Mouse (Mus musculus): ENCODE data around the gene Prkg2. TPM values are rescaled to one million over a fixed set of nuclear protein-coding genes. Genes with fewer than 3 reads are reported as not detected.
A peak's percentile ranks its signal among the peaks of the same experiment; 100 is the strongest.

The Prkg2 gene
- polyA plus RNA-seq, 1 experiment from 2014 or later, result 87.8 TPM

DNA sequence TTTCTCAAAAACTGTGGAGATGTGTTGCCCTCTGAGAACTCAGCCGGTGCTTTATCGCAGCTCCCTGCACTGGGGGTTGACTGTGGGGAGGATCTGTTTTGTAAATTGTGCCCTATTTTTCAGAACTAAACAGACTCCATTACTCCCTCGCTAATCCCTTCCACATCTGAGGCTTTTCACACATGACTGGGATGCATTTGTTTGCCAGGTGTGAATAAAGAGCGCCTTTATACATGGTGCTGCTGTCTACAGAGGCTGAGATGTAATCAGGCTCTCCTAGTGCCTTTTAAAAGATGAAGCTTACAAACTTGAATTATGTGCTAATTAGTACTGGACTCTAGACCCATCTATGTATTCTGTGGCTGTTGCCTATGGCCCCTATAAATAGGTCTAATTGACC is 50.7 kb downstream of the Prkg2 start:
- Histone ChIP-seq H3K27ac (ENCODE audit: low read depth, low read length) (no peak overlapping the region), H3K4me3 (ENCODE audit: low read depth, low read length) (no peak overlapping the region), H3K4me1 (replicated peaks; ENCODE audit: control insufficient read depth, insufficient read depth, low read length) (no peaks in the 10 kb centered on the region), H3K4me2 (replicated peaks; ENCODE audit: low read depth) (no peak overlapping the region), H3K36me3 (ENCODE audit: control insufficient read depth, insufficient read depth) (no peaks in the 10 kb centered on the region), H3K9me3 (ENCODE audit: control insufficient read depth) (no peaks in the 10 kb centered on the region), H3K9ac (ENCODE audit: low read depth, low read length) (no peak overlapping the region), H3K27me3 (replicated peaks; ENCODE audit: control insufficient read depth, insufficient read depth, low read length) (no peaks in the 10 kb centered on the region)
- no peak for TF ChIP-seq CTCF (IDR thresholded peaks at IDR 0.05; ENCODE audit: low read depth)
- WGBS, result 45% methylated on average over 4 of the region's 4 CpGs
- 0 out of 2 replicates have a peak, but pooled peaks have one; percentile 11 for ATAC-seq

DNA sequence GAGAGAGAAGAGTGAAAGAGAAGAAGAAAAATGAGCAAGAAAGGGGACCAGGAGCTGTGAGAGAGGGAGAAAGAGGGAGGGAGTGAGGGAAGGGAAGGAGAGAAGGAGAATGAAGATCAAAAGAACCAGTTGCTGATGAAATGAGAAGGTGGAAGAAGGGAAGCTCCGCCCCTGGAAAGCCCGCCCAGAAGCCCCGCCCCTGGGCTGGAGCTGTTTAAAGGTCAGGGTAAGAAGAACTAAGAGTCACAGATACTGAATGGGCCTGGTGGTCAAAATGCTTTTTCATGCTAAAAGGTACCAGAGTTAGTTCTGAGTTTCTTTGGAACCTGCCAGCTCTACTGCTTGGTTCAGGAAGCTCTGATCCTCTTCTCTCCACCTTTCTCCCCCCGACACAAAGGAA is 51.1 kb downstream of the Prkg2 start:
- no peak for TF ChIP-seq CTCF (IDR thresholded peaks at IDR 0.05; ENCODE audit: low read depth)

DNA sequence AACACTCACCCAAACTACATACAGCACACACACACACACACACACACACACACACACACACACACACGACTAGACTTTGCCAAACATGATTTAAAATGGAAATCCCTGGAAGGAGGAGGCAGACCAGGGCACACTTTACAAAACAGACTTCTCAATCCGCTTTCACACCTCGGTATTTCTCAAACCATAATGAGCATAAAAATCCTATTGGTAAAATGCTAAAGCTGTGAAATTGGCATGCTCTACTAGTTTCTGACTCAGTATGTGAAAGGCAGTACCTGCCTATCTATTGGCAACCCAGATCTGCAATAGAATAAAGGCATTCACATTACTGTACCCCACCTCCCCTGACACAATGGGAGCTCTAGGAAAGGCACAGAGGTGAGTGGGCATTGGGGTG is 52.1 kb downstream of the Prkg2 start:
- H3K27ac ChIP-seq (ENCODE audit: low read depth, low read length), result no peak overlapping the region
- ATAC-seq, result no peak
- H3K4me1 ChIP-seq (replicated peaks; ENCODE audit: control insufficient read depth, insufficient read depth, low read length), result no peaks in the 10 kb centered on the region; the same call in 1 of the 2 replicates
- no peak for TF ChIP-seq CTCF (IDR thresholded peaks at IDR 0.05; ENCODE audit: low read depth)
- no peaks in the 10 kb centered on the region for H3K27me3 ChIP-seq (replicated peaks; ENCODE audit: control insufficient read depth, insufficient read depth, low read length)
- 91% methylated on average over 3 of the region's 3 CpGs for WGBS
- no peaks in the 10 kb centered on the region for H3K36me3 ChIP-seq (ENCODE audit: control insufficient read depth, insufficient read depth)
- no peak overlapping the region for H3K9ac ChIP-seq (ENCODE audit: low read depth, low read length)
- H3K9me3 ChIP-seq (ENCODE audit: control insufficient read depth), result no peaks in the 10 kb centered on the region
- H3K4me2 ChIP-seq (replicated peaks; ENCODE audit: low read depth), result no peak overlapping the region
- H3K4me3 ChIP-seq (ENCODE audit: low read depth, low read length), result no peak overlapping the region

More for the DNA sequence above, 51.1 kb downstream of the Prkg2 start:
- no peak overlapping the region for H3K9ac ChIP-seq (ENCODE audit: low read depth, low read length)
- no peak for ATAC-seq
- H3K27me3 ChIP-seq (replicated peaks; ENCODE audit: control insufficient read depth, insufficient read depth, low read length), result no peaks in the 10 kb centered on the region
- no peaks in the 10 kb centered on the region for H3K9me3 ChIP-seq (ENCODE audit: control insufficient read depth)
- peak overlapping the region; percentile 28; the same call in 1 of the 2 replicates for H3K27ac ChIP-seq (ENCODE audit: low read depth, low read length)
- no peaks in the 10 kb centered on the region; the same call in 1 of the 2 replicates for H3K4me1 ChIP-seq (replicated peaks; ENCODE audit: control insufficient read depth, insufficient read depth, low read length)
- no peak overlapping the region for H3K4me3 ChIP-seq (ENCODE audit: low read depth, low read length)
- WGBS, result 20% methylated on average over 4 of the region's 4 CpGs
- no peak overlapping the region for H3K4me2 ChIP-seq (replicated peaks; ENCODE audit: low read depth)
- no peaks in the 10 kb centered on the region for H3K36me3 ChIP-seq (ENCODE audit: control insufficient read depth, insufficient read depth)

DNA sequence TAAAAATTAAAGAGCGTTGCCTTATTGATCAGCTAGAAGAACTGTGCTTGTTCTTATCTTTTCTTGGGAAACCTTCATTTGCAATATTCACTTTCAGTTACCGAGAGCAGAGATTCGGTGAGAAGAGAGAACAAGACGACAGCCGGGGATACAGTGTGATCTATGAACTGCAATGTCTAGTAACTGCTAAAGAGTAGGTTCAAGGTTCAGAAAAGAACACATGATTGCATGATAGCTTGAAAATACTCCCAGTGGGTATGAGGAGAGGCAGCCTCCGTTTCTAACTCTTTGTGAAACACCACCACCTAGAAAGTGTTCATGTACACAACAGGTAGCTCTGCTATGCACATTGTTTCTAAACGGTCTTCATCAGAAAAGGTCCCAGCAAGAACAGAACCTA is 55.8 kb downstream of the Prkg2 start:
- no peaks in the 10 kb centered on the region; the same call in 1 of the 2 replicates for H3K4me1 ChIP-seq (replicated peaks; ENCODE audit: control insufficient read depth, insufficient read depth, low read length)
- 34% methylated on average over 7 of the region's 7 CpGs for WGBS
- H3K27ac ChIP-seq (ENCODE audit: low read depth, low read length), result peak overlapping the region; percentile 42
- 0 out of 2 replicates have a peak, but pooled peaks cover 4% of the 10 kb centered on the region for H3K36me3 ChIP-seq (ENCODE audit: control insufficient read depth, insufficient read depth)
- no peak overlapping the region for H3K4me2 ChIP-seq (replicated peaks; ENCODE audit: low read depth)
- peak; percentile 89 for ATAC-seq
- TF ChIP-seq CTCF (IDR thresholded peaks at IDR 0.05; ENCODE audit: low read depth), result no peak
- no peak overlapping the region for H3K9ac ChIP-seq (ENCODE audit: low read depth, low read length)
- no peaks in the 10 kb centered on the region for H3K9me3 ChIP-seq (ENCODE audit: control insufficient read depth)
- H3K4me3 ChIP-seq (ENCODE audit: low read depth, low read length), result no peak overlapping the region
- H3K27me3 ChIP-seq (replicated peaks; ENCODE audit: control insufficient read depth, insufficient read depth, low read length), result no peaks in the 10 kb centered on the region

DNA sequence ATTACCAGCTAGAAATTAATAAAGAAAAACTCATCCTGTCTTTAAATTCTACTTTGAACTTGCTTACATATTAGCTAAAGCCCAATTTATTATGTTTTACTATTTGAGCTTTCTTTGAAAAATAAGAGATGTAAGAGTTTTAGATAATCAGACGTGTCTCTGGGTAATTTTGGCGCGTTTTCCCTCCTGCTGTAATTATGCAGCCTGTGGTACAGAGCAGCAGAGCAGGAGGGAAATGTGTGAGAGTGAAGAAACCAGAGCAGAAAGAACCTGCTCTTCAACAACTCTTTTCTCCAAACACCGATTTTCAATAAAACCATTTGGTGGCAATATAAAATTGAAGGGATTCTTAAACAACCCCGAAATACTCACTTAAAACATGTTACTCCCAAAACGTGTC is 58.8 kb downstream of the Prkg2 start:
- 83% methylated on average over 6 of the region's 6 CpGs for WGBS
- no peaks in the 10 kb centered on the region for H3K9me3 ChIP-seq (ENCODE audit: control insufficient read depth)
- H3K27me3 ChIP-seq (replicated peaks; ENCODE audit: control insufficient read depth, insufficient read depth, low read length), result no peaks in the 10 kb centered on the region
- peaks cover 8% of the 10 kb centered on the region; the same call in 1 of the 2 replicates for H3K36me3 ChIP-seq (ENCODE audit: control insufficient read depth, insufficient read depth)
- H3K4me3 ChIP-seq (ENCODE audit: low read depth, low read length), result no peak overlapping the region
- no peak overlapping the region for H3K27ac ChIP-seq (ENCODE audit: low read depth, low read length)
- H3K9ac ChIP-seq (ENCODE audit: low read depth, low read length), result no peak overlapping the region
- ATAC-seq, result no peak
- H3K4me1 ChIP-seq (replicated peaks; ENCODE audit: control insufficient read depth, insufficient read depth, low read length), result no peaks in the 10 kb centered on the region; the same call in 1 of the 2 replicates
- no peak for TF ChIP-seq CTCF (IDR thresholded peaks at IDR 0.05; ENCODE audit: low read depth)
- no peak overlapping the region for H3K4me2 ChIP-seq (replicated peaks; ENCODE audit: low read depth)

DNA sequence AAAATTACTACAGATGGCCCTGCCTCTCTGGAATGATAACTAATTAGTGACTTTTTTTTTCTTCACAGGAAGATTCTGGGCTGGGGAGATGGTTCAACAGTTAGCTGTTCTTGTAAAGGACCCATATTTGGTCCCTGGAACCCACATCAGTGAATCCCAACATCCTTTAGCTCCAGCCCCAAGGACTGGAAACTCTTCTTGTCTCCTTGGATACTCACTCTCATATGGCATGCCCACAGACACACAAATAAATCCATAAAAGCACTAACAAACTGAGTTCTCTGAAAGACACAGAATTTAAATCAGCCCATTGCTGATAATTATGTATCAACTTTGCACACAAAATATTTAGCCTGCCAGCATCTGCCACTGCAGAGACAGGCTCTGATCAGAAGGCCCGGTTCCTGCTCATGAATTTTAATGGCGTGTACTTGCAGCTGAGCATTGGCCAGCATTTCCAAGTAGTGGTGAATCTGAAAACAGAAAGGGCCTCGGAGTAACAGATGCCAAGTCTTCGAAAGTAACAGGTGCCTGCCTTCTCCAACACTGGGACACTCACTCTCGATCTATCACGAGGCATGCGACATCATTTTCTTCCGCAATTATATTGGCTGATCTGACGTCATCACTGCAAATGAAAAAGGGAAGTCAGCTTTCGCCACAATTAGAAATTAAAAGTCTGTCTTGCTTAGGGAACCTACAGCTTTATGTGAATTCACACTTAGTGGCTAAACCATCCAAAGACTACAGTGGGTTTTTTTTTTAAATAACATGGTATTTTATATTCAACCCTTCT is 61.1 kb downstream of the Prkg2 start:
- WGBS, result 89% methylated on average over 10 of the region's 10 CpGs
- TF ChIP-seq CTCF (IDR thresholded peaks at IDR 0.05; ENCODE audit: low read depth), result no peak
- no peak for ATAC-seq

More for the DNA sequence above, 61.1 kb downstream of the Prkg2 start:
- H3K4me2 ChIP-seq (replicated peaks; ENCODE audit: low read depth), result no peak overlapping the region
- H3K36me3 ChIP-seq (ENCODE audit: control insufficient read depth, insufficient read depth), result peaks cover 13% of the 10 kb centered on the region; the same call in 1 of the 2 replicates
- no peak overlapping the region for H3K27ac ChIP-seq (ENCODE audit: low read depth, low read length)
- H3K4me3 ChIP-seq (ENCODE audit: low read depth, low read length), result no peak overlapping the region
- H3K4me1 ChIP-seq (replicated peaks; ENCODE audit: control insufficient read depth, insufficient read depth, low read length), result no peaks in the 10 kb centered on the region; the same call in 1 of the 2 replicates
- H3K27me3 ChIP-seq (replicated peaks; ENCODE audit: control insufficient read depth, insufficient read depth, low read length), result no peaks in the 10 kb centered on the region
- H3K9ac ChIP-seq (ENCODE audit: low read depth, low read length), result no peak overlapping the region
- no peaks in the 10 kb centered on the region for H3K9me3 ChIP-seq (ENCODE audit: control insufficient read depth)
